Comparison of ENCODE assay signal across 8 mouse cellular contexts in the genomic region with DNA sequence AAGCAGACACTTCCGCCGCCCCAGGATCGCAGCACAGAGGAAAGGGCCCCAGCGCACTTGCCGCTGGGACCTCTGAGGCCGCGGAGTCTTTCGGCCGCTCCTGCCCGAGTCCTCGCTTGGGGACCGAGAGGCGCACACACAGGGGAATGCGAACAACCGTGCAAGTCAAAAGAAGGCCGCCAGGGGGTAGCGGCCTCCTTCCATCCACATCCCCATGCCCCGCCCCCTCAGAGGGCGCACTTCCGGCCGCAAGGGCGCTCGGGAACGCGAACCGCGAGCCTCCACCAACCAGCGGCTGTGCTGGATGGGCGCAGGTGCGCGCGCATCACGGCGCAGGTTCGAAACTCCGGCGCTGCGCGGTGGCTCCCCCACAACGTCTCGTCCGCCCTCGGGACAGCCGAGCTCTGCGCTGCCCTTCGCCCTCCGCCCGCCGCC. TPM values are rescaled to one million over a fixed set of nuclear protein-coding genes. Genes with fewer than 3 reads are reported as not detected.
A peak's percentile ranks its signal among the peaks of the same experiment; 100 is the strongest.
DNase-seq lines count a peak whose midpoint lies in the region; ATAC-seq lines count a peak whose summit lies in the region.

A gene (plus strand): TSS at position 328 of the 435 bp plus-strand sequence.

- H3K4me1 ChIP-seq in brown adipose tissue, adult 24 weeks (ENCODE audit: control insufficient read depth, insufficient read depth, insufficient read length, low read length): peaks cover 2% of the 10 kb centered on the region; the same call in 1 of the 2 replicates
- peaks cover 11 to 21% of the 10 kb centered on the region in 2 experiments for H3K4me1 ChIP-seq in heart, embryonic 14.5 days (ENCODE audit: control insufficient read depth in 2 of 2, insufficient read depth in 2 of 2, low read length in 2 of 2)
- peaks cover 33% of the 10 kb centered on the region for H3K4me1 ChIP-seq in liver, embryonic 13.5 days (replicated peaks)
- peaks cover 12% of the 10 kb centered on the region for H3K4me1 ChIP-seq in stomach, embryonic 16.5 days (ENCODE audit: control insufficient read depth, insufficient read depth, low read length)

- no peaks in the 10 kb centered on the region for H3K9me3 ChIP-seq in heart, embryonic 14.5 days (ENCODE audit: control insufficient read depth, low read length)
- no peaks in the 10 kb centered on the region for H3K9me3 ChIP-seq in liver, embryonic 13.5 days (replicated peaks)
- no peaks in the 10 kb centered on the region for H3K9me3 ChIP-seq in stomach, embryonic 16.5 days (replicated peaks; ENCODE audit: control insufficient read depth, low read length)

- peak within 1 kb of the TSS; percentile 82 for H3K9ac ChIP-seq in heart, embryonic 14.5 days (ENCODE audit: low read length)
- peak within 1 kb of the TSS; percentile 99 for H3K9ac ChIP-seq in liver, embryonic 13.5 days
- peak within 1 kb of the TSS; percentile 88 for H3K9ac ChIP-seq in stomach, embryonic 16.5 days (ENCODE audit: low read length)

- H3K27ac ChIP-seq in brown adipose tissue, adult 24 weeks (replicated peaks; ENCODE audit: low read depth, low read length): peak within 1 kb of the TSS; percentile 72
- H3K27ac ChIP-seq in heart, embryonic 14.5 days (replicated peaks in 1 of 2; ENCODE audit: control insufficient read depth in 1 of 2, insufficient read depth in 1 of 2, low read depth in 2 of 2, low read length in 2 of 2): peak within 1 kb of the TSS; percentile 97 to 99
- peak within 1 kb of the TSS; percentile 99 for H3K27ac ChIP-seq in liver, embryonic 13.5 days
- peak within 1 kb of the TSS; percentile 99 for H3K27ac ChIP-seq in stomach, embryonic 16.5 days (ENCODE audit: low read length)

- H3K4me2 ChIP-seq in heart, embryonic 14.5 days (ENCODE audit: low read length): peak within 1 kb of the TSS; percentile 85
- H3K4me2 ChIP-seq in liver, embryonic 13.5 days: peak within 1 kb of the TSS; percentile 85
- H3K4me2 ChIP-seq in stomach, embryonic 16.5 days (ENCODE audit: low read depth, low read length): peak within 1 kb of the TSS; percentile 57

- peak; percentile 99 for ATAC-seq in heart, embryonic 14.5 days (ENCODE audit: insufficient number of reproducible peaks, insufficient read depth, low FRiP score, low read depth)
- peak; percentile 95 for ATAC-seq in liver, embryonic 13.5 days (ENCODE audit: low read depth)
- peak; percentile 99 for ATAC-seq in stomach, embryonic 16.5 days (ENCODE audit: insufficient read depth, low FRiP score)

- peak; percentile 100 for DNase-seq in CD4-positive, CD25-positive, alpha-beta regulatory T cell, adult 2 months (ENCODE audit: low read depth, low spot score)
- peak; percentile 33 for DNase-seq in fat pad, adult 2 months (ENCODE audit: extremely low read depth, low read depth, low spot score)
- DNase-seq in kidney, postnatal 14 days: peak; percentile 99
- DNase-seq in liver, embryonic 13.5 days: peak; percentile 98
- peak; percentile 98 for DNase-seq in neural tube, embryonic 10.5 days (ENCODE audit: extremely low spot score, low spot score)

- peak within 1 kb of the TSS; percentile 75 for H3K4me3 ChIP-seq in brown adipose tissue, adult 24 weeks (ENCODE audit: insufficient read depth, low read depth, low read length)
- peak within 1 kb of the TSS; percentile 68 to 98 for H3K4me3 ChIP-seq in heart, embryonic 14.5 days (ENCODE audit: control insufficient read depth in 1 of 2, insufficient read depth in 1 of 2, low read depth in 1 of 2, low read length in 2 of 2)
- peak within 1 kb of the TSS; percentile 99 for H3K4me3 ChIP-seq in liver, embryonic 13.5 days (replicated peaks)
- peak within 1 kb of the TSS; percentile 95 for H3K4me3 ChIP-seq in stomach, embryonic 16.5 days (replicated peaks; ENCODE audit: low read length)

- H3K36me3 ChIP-seq in heart, embryonic 14.5 days (ENCODE audit: control insufficient read depth, insufficient read depth, low read length): peaks cover 7% of the 10 kb centered on the region; the same call in 1 of the 2 replicates
- H3K36me3 ChIP-seq in liver, embryonic 13.5 days: peaks cover 19% of the 10 kb centered on the region
- no peaks in the 10 kb centered on the region for H3K36me3 ChIP-seq in stomach, embryonic 16.5 days (ENCODE audit: control insufficient read depth, insufficient read depth, low read length)

- under 1% methylated on average over 49 of the region's 49 CpGs for WGBS in heart, embryonic 14.5 days
- under 1% methylated on average over 44 of the region's 49 CpGs for WGBS in liver, embryonic 13.5 days (ENCODE audit: insufficient replicate concordance)
- whole genome bisulfite sequencing in stomach, embryonic 16.5 days: under 1% methylated on average over 49 of the region's 49 CpGs

- H3K27me3 ChIP-seq in heart, embryonic 14.5 days (ENCODE audit: control insufficient read depth, insufficient read depth, low read length): no peaks in the 10 kb centered on the region
- no peaks in the 10 kb centered on the region for H3K27me3 ChIP-seq in liver, embryonic 13.5 days
- H3K27me3 ChIP-seq in stomach, embryonic 16.5 days (ENCODE audit: control insufficient read depth, insufficient read depth, low read length): no peaks in the 10 kb centered on the region

RNA-seq across cellular contexts. Expression of the gene that starts here (rescaled TPM):
- polyA plus RNA-seq in brown adipose tissue, adult 24 weeks (2012; ENCODE audit: insufficient read depth, insufficient read length, missing spikeins): 8.0 and 13.2 TPM in 2 replicates
- polyA plus RNA-seq in heart, embryonic 14.5 days (2014; fragmentation: Nextera tagmentation; extraction: Ambion mirVana): 32.4 and 36.5 TPM in 2 replicates
- polyA plus RNA-seq in liver, embryonic 13.5 days (2015; fragmentation: Nextera tagmentation; extraction: Ambion mirVana): 36.8 and 41.7 TPM in 2 replicates
- 16.4 and 17.8 TPM in 2 replicates for polyA plus RNA-seq in stomach, embryonic 16.5 days (2015; fragmentation: Nextera tagmentation; extraction: Ambion mirVana)

Comparison
In these comparisons a context has a peak if more than half of its experiments do, and no peak if none do; other contexts are left out.
1. Peak in every context shown above with its lines: DNase-seq, ATAC-seq, H3K4me3 ChIP-seq and H3K27ac ChIP-seq.
2. DNase-seq: peak in every context shown above with its lines; median percentile 100 in CD4-positive, CD25-positive, alpha-beta regulatory T cell, adult 2 months; 99 in kidney, postnatal 14 days; 98 in liver, embryonic 13.5 days; 98 in neural tube, embryonic 10.5 days; 33 in fat pad, adult 2 months.